Mouse (Mus musculus) forebrain, embryonic 16.5 days (tissue): ENCODE data around the gene Mgat4d. TPM values are rescaled to one million over a fixed set of nuclear protein-coding genes. Genes with fewer than 3 reads are reported as not detected.
"Not testable (repeated sequence)": the region's sequence is repeated elsewhere in the genome, so short reads cannot be mapped to it uniquely, and the experiment has no call there.

ENCODE experiments used
- ATAC-seq: fragments of 200-750 bp; cut with Nextera tagmentation; 2 replicates; pipeline ENCODE4 v1.8.0; 2017; ENCODE audit warnings: mild to moderate bottlenecking, moderate library complexity
- H3K27ac ChIP-seq: fragments of 300-500 bp; sonication (generic); 2 replicates; pipeline ENCODE4 v1.5.1; 2014; ENCODE audit warnings: low read length, control low read depth
- H3K27me3 ChIP-seq: fragments of 300-500 bp; sonication (generic); replicated peaks from 2 replicates; pipeline ENCODE4 v1.6.1; 2014; ENCODE audit warnings: low read length; ENCODE audit not compliant: control insufficient read depth, insufficient read depth
- H3K36me3 ChIP-seq: fragments of 300-500 bp; sonication (generic); 2 replicates; pipeline ENCODE4 v1.6.1; 2014; ENCODE audit not compliant: control insufficient read depth, insufficient read depth
- H3K4me1 ChIP-seq: fragments of 300-500 bp; sonication (generic); replicated peaks from 2 replicates; pipeline ENCODE4 v1.6.1; 2014; ENCODE audit warnings: low read length; ENCODE audit not compliant: control insufficient read depth, insufficient read depth
- H3K4me2 ChIP-seq: fragments of 300-500 bp; sonication (generic); 2 replicates; pipeline ENCODE4 v1.6.1; 2014; ENCODE audit warnings: mild to moderate bottlenecking, low read length, control low read depth
- H3K4me3 ChIP-seq: fragments of 300-500 bp; sonication (generic); replicated peaks from 2 replicates; pipeline ENCODE4 v1.5.1; 2014; ENCODE audit warnings: mild to moderate bottlenecking, low read length, control low read depth
- H3K9ac ChIP-seq: fragments of 300-500 bp; sonication (generic); replicated peaks from 2 replicates; pipeline ENCODE4 v1.6.1; 2014; ENCODE audit warnings: low read depth, low read length, control low read depth
- H3K9me3 ChIP-seq: fragments of 300-500 bp; sonication (generic); 2 replicates; pipeline ENCODE4 v1.6.1; 2016; ENCODE audit warnings: low read length; ENCODE audit not compliant: control insufficient read depth
- WGBS: fragments of 180-500 bp; shearing (Covaris S2); extraction: QIAGEN DNeasy Blood & Tissue Kit; methylation state at CpG from one replicate; pipeline ENCODE4 v1.1.7; 2014; 5-methylcytosine and 5-hydroxymethylcytosine counted together
- polyA plus RNA-seq: library from polyadenylated mRNA; unstranded; fragments of >200 nt; fragmentation: Nextera tagmentation; extraction: Ambion mirVana; gene quantifications from 2 replicates; pipeline ENCODE4 v1.2.1, GENCODE M21; 2015

The Mgat4d gene
- not detected in 2 replicates for polyA plus RNA-seq

GRCm38 (mm10) chr8:83348263-83348662, at the start of gene Mgat4d:
Gene Mgat4d (plus strand): TSS chr8:83348471.
- WGBS = 85% methylated on average over 18 of the region's 18 CpGs
- Histone ChIP-seq H3K27ac (no peak within 1 kb of the TSS), H3K4me2 (no peak within 1 kb of the TSS), H3K9ac (no peak within 1 kb of the TSS), H3K4me1 (no peaks in the 10 kb centered on the region), H3K4me3 (no peak within 1 kb of the TSS), H3K9me3 (no peaks in the 10 kb centered on the region), H3K27me3 (no peaks in the 10 kb centered on the region), H3K36me3 (no peaks in the 10 kb centered on the region)
- no peak for ATAC-seq

- Histone ChIP-seq H3K9ac (no peak overlapping the region), H3K4me2 (no peak overlapping the region), H3K36me3 (no peaks in the 10 kb centered on the region), H3K4me3 (no peak overlapping the region), H3K27me3 (no peaks in the 10 kb centered on the region), H3K4me1 (no peaks in the 10 kb centered on the region), H3K9me3 (peaks cover 5% of the 10 kb centered on the region; the same call in 1 of the 2 replicates), H3K27ac (no peak overlapping the region)
- no peak for ATAC-seq
- 50% methylated on average over 1 of the region's 1 CpGs for WGBS
Observed at GRCm38 (mm10) chr8:83300135-83300534, 48.1 kb upstream of the Mgat4d start.

DNA sequence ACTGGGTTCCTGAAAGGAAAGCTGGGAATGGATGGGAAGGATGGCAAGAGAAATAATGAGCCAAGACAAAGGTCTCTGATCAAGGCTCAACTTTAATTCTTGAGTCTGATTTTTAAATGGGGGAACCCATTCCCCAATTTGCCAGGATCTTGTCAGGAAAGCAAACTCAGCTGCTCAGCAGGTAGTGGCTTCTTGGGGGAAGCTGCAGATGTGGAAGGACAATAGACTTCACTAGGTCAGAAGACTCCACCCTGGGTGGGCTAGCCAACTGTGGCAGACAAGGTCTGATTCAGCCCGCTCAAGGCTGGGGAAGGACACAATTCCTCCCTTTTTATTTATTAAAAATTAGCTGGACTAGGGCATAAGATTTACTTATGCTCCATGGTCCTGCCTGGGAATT, 43.3 kb upstream of the Mgat4d start:
- Histone ChIP-seq H3K9me3 (peaks cover 4% of the 10 kb centered on the region; the same call in 1 of the 2 replicates), H3K4me3 (no peak overlapping the region), H3K9ac (no peak overlapping the region), H3K4me1 (no peaks in the 10 kb centered on the region), H3K4me2 (no peak overlapping the region), H3K36me3 (no peaks in the 10 kb centered on the region), H3K27ac (no peak overlapping the region), H3K27me3 (no peaks in the 10 kb centered on the region)
- ATAC-seq = no peak
- 80% methylated on average over 1 of the region's 1 CpGs for WGBS

- no peaks in the 10 kb centered on the region for H3K4me1 ChIP-seq
- ATAC-seq = no peak
- peaks cover 6% of the 10 kb centered on the region for H3K36me3 ChIP-seq
- no peaks in the 10 kb centered on the region for H3K9me3 ChIP-seq
- no peak overlapping the region for H3K4me2 ChIP-seq
- WGBS = 83% methylated on average over 6 of the region's 6 CpGs
- H3K4me3 ChIP-seq = no peak overlapping the region
- H3K9ac ChIP-seq = no peak overlapping the region
- H3K27me3 ChIP-seq = no peaks in the 10 kb centered on the region
- no peak overlapping the region for H3K27ac ChIP-seq
Observed at GRCm38 (mm10) chr8:83309836-83310235, 38.4 kb upstream of the Mgat4d start.

DNA sequence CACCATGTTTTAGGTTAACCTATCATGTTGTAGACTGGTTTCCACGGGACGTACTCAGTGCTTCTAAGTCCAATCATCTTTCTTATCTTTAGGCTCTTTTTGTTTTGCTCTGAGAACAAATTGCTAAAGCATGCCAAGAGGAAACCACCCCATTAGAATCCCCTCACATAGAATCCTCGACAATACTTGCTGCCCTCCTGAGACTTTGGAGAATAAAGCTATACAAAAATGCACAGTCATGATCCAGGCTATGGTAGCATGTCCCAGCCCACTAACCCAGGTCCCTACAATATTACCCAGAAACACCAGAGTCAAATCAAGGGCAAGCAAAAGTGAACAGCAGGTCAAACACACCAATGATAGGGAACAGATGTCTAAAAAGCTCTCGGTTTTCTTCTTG, 33.2 kb upstream of the Mgat4d start:
- H3K4me2 ChIP-seq, H3K27ac ChIP-seq, H3K27me3 ChIP-seq, ATAC-seq, H3K9me3 ChIP-seq, H3K9ac ChIP-seq, H3K4me1 ChIP-seq, H3K4me3 ChIP-seq: not testable (repeated sequence)
- peaks cover 27% of the 10 kb centered on the region for H3K36me3 ChIP-seq
- WGBS = 84% methylated on average over 4 of the region's 4 CpGs

DNA sequence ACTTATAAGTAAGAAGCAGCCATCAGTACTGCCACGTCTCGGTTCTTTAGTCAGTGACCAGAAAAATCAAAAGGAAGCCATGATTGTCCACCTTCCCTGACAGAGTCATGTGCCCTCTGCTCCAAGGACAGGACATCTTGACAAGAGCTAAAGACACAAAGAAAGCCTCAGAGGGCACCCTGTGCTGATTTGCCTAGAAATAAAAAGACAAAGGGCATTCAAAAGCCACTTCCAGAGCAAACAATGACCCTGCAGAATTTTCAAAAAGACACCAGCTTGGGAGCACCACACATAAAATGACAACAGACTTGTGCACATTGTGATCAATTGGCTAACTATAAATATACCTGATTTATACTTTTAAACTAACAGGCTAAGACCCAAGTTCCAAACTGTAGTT, 32.6 kb upstream of the Mgat4d start:
- 84% methylated on average over 2 of the region's 2 CpGs for WGBS
- H3K27me3 ChIP-seq = no peaks in the 10 kb centered on the region
- no peak overlapping the region for H3K4me3 ChIP-seq
- no peak overlapping the region for H3K9ac ChIP-seq
- H3K9me3 ChIP-seq = no peaks in the 10 kb centered on the region
- no peak for ATAC-seq
- no peak overlapping the region for H3K27ac ChIP-seq
- peaks cover 29% of the 10 kb centered on the region for H3K36me3 ChIP-seq
- no peak overlapping the region for H3K4me2 ChIP-seq
- H3K4me1 ChIP-seq = no peaks in the 10 kb centered on the region

DNA sequence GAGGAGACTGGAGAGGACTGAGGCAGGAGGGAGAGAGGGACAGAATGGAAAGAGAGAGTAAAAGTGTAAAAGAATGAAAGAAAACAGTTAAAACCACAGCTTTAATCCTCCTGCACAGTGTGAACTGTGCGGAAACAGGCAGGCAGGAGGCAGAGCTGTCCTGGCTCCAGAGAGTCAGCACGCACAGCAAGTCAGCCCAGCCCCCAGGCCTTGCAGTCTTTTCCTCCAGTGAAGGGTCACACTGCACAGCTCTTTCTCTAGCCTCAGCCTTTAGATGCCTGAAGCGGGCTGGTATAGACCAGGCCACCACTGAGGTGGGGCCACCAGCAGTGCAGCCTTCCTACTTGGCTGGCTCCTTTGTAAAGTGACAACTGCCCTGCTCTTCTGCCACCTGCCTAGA, 27.7 kb upstream of the Mgat4d start:
- no peaks in the 10 kb centered on the region for H3K27me3 ChIP-seq
- peaks cover 35% of the 10 kb centered on the region for H3K36me3 ChIP-seq
- H3K9ac ChIP-seq = no peak overlapping the region
- H3K4me2 ChIP-seq = no peak overlapping the region
- no peaks in the 10 kb centered on the region for H3K9me3 ChIP-seq
- H3K4me3 ChIP-seq = no peak overlapping the region
- no peak for ATAC-seq
- no peak overlapping the region for H3K27ac ChIP-seq
- H3K4me1 ChIP-seq = no peaks in the 10 kb centered on the region
- 33% methylated on average over 3 of the region's 3 CpGs for WGBS

GRCm38 (mm10) chr8:83322374-83322773, 25.9 kb upstream of the Mgat4d start:
- no peaks in the 10 kb centered on the region for H3K27me3 ChIP-seq
- 89% methylated on average over 6 of the region's 6 CpGs for WGBS
- no peak overlapping the region for H3K9ac ChIP-seq
- H3K4me1 ChIP-seq = no peaks in the 10 kb centered on the region
- H3K36me3 ChIP-seq = peaks cover 23% of the 10 kb centered on the region
- no peaks in the 10 kb centered on the region for H3K9me3 ChIP-seq
- H3K4me3 ChIP-seq = no peak overlapping the region
- H3K27ac ChIP-seq = no peak overlapping the region
- H3K4me2 ChIP-seq = no peak overlapping the region
- ATAC-seq = no peak

- H3K36me3 ChIP-seq = peaks cover 22% of the 10 kb centered on the region
- H3K9ac ChIP-seq = no peak overlapping the region
- no peak overlapping the region for H3K27ac ChIP-seq
- H3K4me1 ChIP-seq = no peaks in the 10 kb centered on the region
- no peak overlapping the region for H3K4me2 ChIP-seq
- no peaks in the 10 kb centered on the region for H3K9me3 ChIP-seq
- 95% methylated on average over 2 of the region's 2 CpGs for WGBS
- H3K4me3 ChIP-seq = no peak overlapping the region
- H3K27me3 ChIP-seq = no peaks in the 10 kb centered on the region
- ATAC-seq = no peak
Observed at GRCm38 (mm10) chr8:83323056-83323455, 25.2 kb upstream of the Mgat4d start.

GRCm38 (mm10) chr8:83327889-83328288, 20.4 kb upstream of the Mgat4d start:
- Histone ChIP-seq H3K9ac (no peak overlapping the region), H3K27me3 (no peaks in the 10 kb centered on the region), H3K27ac (no peak overlapping the region), H3K4me1 (peaks cover 10% of the 10 kb centered on the region), H3K36me3 (no peaks in the 10 kb centered on the region), H3K9me3 (no peaks in the 10 kb centered on the region), H3K4me3 (no peak overlapping the region), H3K4me2 (no peak overlapping the region)
- 94% methylated on average over 5 of the region's 5 CpGs for WGBS
- ATAC-seq = no peak
